Mouse (Mus musculus): ENCODE data around the gene Fnbp1l. TPM values are rescaled to one million over a fixed set of nuclear protein-coding genes. Genes with fewer than 3 reads are reported as not detected.

Fnbp1l gene
- total RNA-seq, 2 experiments from 2014 or later = 26.4 to 29.3 TPM

GRCm38 (mm10) chr3:122528477-122528876 is 91.0 kb downstream of the Fnbp1l start:
- no peak for DNase-seq

- no peak for DNase-seq
Observed at GRCm38 (mm10) chr3:122521294-122521693, 98.2 kb downstream of the Fnbp1l start.

- DNase-seq = no peak
Observed at GRCm38 (mm10) chr3:122520875-122521274, 98.6 kb downstream of the Fnbp1l start.

DNA sequence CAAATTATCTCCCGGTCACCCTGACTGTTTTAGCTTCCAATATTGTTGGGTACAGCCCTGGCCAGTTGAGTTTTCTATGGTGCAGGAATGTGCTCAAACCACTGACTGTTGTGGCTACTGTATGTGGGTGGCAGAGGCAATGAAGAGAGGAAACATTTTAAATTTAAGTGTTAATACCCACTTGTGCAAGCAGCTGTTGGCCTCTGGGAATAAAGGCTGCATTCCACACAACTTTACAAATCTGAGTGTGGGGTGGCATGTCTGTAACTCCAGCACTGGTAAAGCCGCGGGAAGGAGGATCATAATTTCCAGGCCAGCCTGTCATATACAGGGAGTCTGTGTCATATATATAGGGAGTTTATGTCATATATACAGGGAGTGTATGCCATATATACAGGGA is 99.2 kb downstream of the Fnbp1l start:
- DNase-seq = no peak

- no peak for DNase-seq
Observed at GRCm38 (mm10) chr3:122519082-122519481, 100.4 kb downstream of the Fnbp1l start.

- DNase-seq = no peak
Observed at GRCm38 (mm10) chr3:122518231-122518736, 101.2 kb downstream of the Fnbp1l start.

- no peak for DNase-seq
Observed at GRCm38 (mm10) chr3:122517726-122518125, 101.8 kb downstream of the Fnbp1l start.

GRCm38 (mm10) chr3:122516327-122516695 is 103.2 kb downstream of the Fnbp1l start:
- DNase-seq = no peak

GRCm38 (mm10) chr3:122515568-122516326 is 103.8 kb downstream of the Fnbp1l start:
- DNase-seq = no peak

DNA sequence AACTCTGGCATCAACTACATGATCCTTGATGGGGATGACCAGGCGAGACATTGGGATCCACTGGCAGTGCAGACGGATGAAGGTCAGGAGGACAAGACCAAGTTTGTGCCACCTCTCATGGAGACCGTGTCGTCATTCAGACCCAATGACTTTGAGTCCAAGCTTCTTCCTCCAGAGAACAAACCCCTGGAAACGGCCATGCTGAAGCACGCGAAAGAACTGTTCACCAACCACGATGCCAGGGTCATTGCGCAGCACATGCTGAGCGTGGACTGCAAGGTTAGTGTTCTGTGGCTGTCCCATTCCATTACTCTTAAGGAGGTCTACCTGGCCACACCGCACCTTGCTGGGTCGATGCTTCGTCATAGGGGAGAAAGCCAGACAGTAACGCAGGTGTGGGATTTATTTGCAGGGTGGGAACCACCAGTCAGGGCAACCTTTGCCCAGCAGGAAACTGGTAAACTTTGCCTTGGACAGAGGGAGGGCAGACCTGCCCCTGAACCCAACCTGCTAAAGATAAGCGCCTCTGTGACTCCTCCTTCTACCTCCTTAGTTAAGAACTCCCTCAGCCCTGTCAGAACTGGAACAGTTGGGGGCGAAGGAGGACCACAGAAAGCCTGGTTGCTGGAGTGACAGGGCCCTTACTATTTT is 106.7 kb downstream of the Fnbp1l start:
- DNase-seq = no peak

- DNase-seq = no peak
Observed at GRCm38 (mm10) chr3:122511721-122512619, 107.5 kb downstream of the Fnbp1l start.

DNA sequence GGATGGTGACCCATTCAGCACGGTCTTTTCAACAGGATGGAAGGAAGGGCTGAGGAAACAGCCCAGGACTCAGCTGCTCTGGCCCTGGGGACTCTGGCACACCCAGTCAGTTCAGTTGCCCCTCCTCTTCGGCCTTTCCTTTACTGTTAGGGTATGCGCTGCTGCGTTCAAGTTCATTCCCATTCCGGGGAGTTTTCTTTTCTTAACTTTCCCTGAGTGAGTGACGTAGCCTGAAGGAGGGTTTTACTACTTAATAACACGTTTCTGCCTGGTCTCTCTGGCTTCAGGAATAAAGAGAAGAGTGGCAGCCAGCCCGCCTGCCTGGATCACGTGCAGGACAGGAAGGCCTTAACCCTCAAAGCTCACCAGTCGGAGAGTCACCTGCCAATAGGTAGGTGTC is 108.6 kb downstream of the Fnbp1l start:
- DNase-seq = no peak

DNA sequence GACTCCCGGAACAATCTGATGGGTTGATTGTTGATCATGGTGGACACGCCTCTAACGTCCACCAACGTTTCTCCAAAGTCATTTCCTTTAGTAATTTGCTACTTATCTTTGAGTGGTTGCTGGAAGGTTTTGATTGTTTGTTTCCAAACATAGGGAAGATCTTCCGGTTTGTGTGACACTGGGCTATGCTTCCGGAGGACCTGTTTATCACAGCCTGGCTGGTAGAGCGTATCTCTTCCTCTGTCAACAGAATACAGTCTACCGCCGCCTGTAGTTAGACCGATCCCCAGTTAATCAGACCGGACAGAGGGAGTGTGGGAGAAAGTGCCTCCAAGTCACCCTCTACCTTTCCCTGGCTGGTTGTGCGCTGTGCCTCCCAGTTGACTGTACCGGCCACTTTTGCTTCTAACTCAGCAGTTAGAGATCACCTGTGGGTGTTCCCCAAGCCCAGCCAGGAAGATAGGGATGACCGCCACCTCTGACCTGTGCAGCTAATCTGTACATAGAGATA is 109.2 kb downstream of the Fnbp1l start:
- no peak for DNase-seq

- DNase-seq = peak; percentile 86
Observed at GRCm38 (mm10) chr3:122509534-122510239, 109.8 kb downstream of the Fnbp1l start.

DNA sequence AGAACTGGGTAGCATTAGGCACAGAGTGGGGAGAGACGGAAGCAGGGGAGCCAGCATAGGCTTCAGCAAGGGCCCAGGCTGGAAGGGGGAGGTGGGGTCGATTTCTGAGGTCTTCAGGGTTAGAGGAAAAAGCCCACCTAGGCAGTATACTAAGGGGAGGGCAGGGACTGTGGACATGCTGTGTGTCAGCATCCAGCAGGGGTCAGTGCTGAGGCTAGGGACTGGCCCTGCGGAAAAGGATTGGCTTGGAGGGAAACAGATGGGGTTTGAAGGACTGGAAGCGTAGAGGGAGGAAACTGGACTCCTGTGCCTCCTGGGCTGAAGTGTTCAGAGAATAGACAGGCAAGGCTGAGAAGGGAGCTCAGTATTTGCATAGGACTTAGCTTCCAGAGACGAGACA is 110.4 kb downstream of the Fnbp1l start:
- DNase-seq = peak; percentile 78

DNA sequence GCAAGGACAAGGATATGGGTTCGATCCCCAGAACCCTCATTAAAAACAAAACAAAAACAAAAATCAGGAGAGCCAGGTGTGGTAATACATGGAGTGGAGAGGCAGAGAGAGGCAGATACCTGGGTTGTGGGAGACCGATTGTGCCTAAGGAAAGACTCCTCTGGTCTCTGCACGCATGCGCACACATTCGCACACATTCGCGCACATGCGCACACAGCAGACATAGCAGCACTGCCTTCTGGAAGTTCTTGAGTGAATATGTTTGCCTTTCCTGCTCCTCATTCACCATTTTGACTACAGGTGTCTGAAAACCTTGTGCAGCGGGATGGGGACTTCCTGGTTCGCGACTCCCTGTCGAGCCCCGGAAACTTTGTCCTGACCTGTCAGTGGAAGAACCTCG is 111.7 kb downstream of the Fnbp1l start:
- DNase-seq = no peak

DNA sequence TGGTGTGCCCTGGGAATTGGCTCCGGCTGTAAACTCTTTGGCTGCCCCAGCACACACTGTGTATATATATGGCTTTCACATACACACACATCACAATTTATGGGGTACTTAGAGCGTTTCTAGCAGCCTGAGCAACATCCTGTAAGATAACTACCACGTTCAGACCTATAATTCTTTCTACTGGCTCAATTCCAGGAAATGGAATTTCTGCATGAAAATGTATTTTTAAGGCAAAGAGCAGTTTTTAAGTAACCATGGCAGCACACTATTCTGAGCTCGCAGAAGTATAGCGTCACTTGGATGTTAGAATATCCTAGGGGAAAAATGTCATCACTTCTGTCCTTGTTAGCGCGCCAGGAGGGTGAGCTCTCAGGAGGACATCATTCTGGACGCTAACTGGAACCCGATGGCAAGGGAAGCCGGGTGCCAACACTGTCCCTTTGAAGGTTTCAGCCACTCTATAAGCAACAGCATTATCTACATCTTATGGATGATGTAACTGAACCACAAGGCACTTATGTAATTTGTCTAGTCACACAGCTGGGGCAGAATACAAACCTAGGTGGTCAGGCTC is 113.1 kb downstream of the Fnbp1l start:
- no peak for DNase-seq

GRCm38 (mm10) chr3:122500929-122501328 is 118.6 kb downstream of the Fnbp1l start:
- no peak for DNase-seq

GRCm38 (mm10) chr3:122499647-122500046 is 119.9 kb downstream of the Fnbp1l start:
- no peak for DNase-seq

DNA sequence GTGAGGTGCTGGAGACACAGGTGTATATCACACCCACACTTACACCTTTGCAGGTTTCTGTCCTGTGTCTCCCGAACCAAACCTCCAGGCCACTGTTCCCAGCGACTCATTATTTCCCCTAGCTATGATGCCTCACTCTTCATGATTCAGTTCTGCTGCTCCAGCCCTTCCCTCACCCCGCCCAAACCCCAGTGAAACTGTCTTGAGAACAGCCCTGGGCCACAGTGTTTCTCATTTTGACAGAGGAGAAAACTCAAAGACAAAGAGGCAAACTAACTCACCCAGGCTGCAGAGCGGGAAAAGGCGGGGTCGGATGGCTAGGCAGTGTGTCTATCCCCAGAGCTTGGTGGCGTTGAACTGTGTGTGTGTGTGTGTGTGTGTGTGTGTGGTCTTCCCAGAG is 121.0 kb downstream of the Fnbp1l start:
- no peak for DNase-seq

GRCm38 (mm10) chr3:122497871-122498270 is 121.6 kb downstream of the Fnbp1l start:
- DNase-seq = peak; percentile 77
